Mouse (Mus musculus) cerebellum, adult 8-10 months (tissue): Measurements from ENCODE around the gene Cyb5rl.

Experiments used
- DNase-seq: peaks from one replicate; pipeline ENCODE4 v3.0.0; 2022

Cyb5rl gene

GRCm38 (mm10) chr4:107117741-107118385, 51.1 kb downstream of the Cyb5rl start:
- no peak for DNase-seq

- DNase-seq = no peak
Measured at GRCm38 (mm10) chr4:107119056-107119455, 52.3 kb downstream of the Cyb5rl start.

- DNase-seq = no peak
Measured at GRCm38 (mm10) chr4:107120676-107121075, 53.9 kb downstream of the Cyb5rl start.

- peak; percentile 20 for DNase-seq
Measured at GRCm38 (mm10) chr4:107121165-107121943, 54.6 kb downstream of the Cyb5rl start.

- DNase-seq = no peak
Measured at GRCm38 (mm10) chr4:107124376-107124775, 57.6 kb downstream of the Cyb5rl start.

- no peak for DNase-seq
Measured at GRCm38 (mm10) chr4:107125101-107125500, 58.3 kb downstream of the Cyb5rl start.

GRCm38 (mm10) chr4:107126389-107126788, 59.6 kb downstream of the Cyb5rl start:
- no peak for DNase-seq

GRCm38 (mm10) chr4:107126891-107127524, 60.2 kb downstream of the Cyb5rl start:
- DNase-seq = no peak

- DNase-seq = peak; percentile 37
Measured at GRCm38 (mm10) chr4:107127901-107128669, 61.3 kb downstream of the Cyb5rl start.

GRCm38 (mm10) chr4:107129373-107129772, 62.6 kb downstream of the Cyb5rl start:
- DNase-seq = no peak

GRCm38 (mm10) chr4:107130534-107130933, 63.7 kb downstream of the Cyb5rl start:
- DNase-seq = no peak

GRCm38 (mm10) chr4:107134891-107135290, 68.1 kb downstream of the Cyb5rl start:
- no peak for DNase-seq

GRCm38 (mm10) chr4:107135663-107136062, 68.9 kb downstream of the Cyb5rl start:
- DNase-seq = no peak

- DNase-seq = no peak
Measured at GRCm38 (mm10) chr4:107136531-107136930, 69.7 kb downstream of the Cyb5rl start.
